Mouse (Mus musculus): ENCODE results near the gene Dmxl2. TPM values are rescaled to one million over a fixed set of nuclear protein-coding genes. Genes with fewer than 3 reads are reported as not detected.

Gene Dmxl2
- 0.37 TPM for polyA plus RNA-seq (2017; shearing (Covaris generic))

DNA sequence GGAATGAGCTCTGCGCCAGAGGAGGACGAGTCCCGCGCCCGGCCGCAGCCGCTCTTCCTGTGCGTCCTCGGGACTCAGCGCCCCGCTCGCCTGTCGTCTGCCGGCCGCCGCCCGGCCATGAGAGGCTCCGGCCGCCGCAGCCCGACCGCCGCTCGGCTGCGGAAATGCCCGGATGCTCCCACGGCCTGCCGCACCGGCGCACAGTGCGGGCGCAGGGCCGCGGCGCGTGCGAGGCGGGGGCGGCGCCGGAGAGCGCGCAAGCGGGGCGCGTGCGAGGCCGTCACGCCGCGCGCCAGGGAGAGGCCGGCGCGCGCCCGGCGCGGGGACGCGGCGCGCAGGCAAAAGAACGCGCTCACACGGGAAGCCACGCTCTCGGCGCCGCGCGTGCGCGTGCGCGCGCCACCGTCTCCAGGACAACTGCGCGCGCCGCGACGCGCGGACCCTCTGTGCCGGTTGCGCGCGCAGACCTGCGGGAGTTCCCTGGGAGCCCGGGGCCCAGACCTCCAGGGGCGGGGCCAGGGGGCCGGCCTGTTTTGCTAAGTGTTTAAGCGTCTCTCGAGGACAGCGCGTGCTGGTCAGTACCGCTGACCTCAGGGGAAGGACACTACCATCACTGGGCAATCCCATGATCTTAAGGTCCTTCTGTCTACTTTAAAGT is at the start of gene Dmxl2:
Dmxl2 (minus strand) TSS at position 174 of the 658 bp plus-strand sequence.

DNA sequence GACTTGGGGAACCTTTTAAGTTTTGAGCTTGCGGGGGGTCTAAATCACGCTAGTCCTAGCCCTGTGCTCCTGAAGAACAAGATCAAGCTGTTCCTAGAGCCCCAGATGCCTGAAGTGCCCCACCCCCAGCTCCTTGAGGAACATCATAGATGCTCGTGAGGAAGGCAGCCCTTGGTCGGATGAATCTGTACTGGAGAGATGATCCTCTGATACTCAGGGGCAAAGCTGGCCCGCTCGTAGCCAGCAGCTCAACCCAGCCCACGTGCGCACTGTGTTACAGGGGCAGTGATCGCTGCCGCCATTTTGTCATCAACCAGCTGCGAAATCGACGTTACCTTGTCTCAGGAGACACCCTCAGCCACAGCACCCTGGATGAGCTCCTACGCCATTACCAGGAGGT is 37.3 kb upstream of the Dmxl2 start, which contains the start of gene Sh2d7:
Sh2d7 (plus strand) TSS at position 301 of the 400 bp plus-strand sequence.

Other genes starting within 250 kb of the Dmxl2 start
- not detected for gene Cyp19a1, start 233.5 kb downstream of the Dmxl2 start, polyA plus RNA-seq (2017; shearing (Covaris generic))
- gene Gldn, start 215.1 kb downstream of the Dmxl2 start, polyA plus RNA-seq (2017; shearing (Covaris generic)) = 0.10 TPM
- gene Sh2d7, start 37.4 kb upstream of the Dmxl2 start, polyA plus RNA-seq (2017; shearing (Covaris generic)) = not detected
- gene Cib2, start 58.6 kb upstream of the Dmxl2 start, polyA plus RNA-seq (2017; shearing (Covaris generic)) = 0.35 TPM
- gene Idh3a, start 84.7 kb upstream of the Dmxl2 start, polyA plus RNA-seq (2017; shearing (Covaris generic)) = 90.5 TPM
- gene Acsbg1, start 160.2 kb upstream of the Dmxl2 start, polyA plus RNA-seq (2017; shearing (Covaris generic)) = 19.6 TPM
- 58.2 TPM for gene Dnaja4, start 197.2 kb upstream of the Dmxl2 start, polyA plus RNA-seq (2017; shearing (Covaris generic))
- 58.7 TPM for gene Wdr61, start 232.9 kb upstream of the Dmxl2 start, polyA plus RNA-seq (2017; shearing (Covaris generic))

Measured in effector memory CD4-positive, alpha-beta T cell, adult 5 months (primary cell).